Mouse (Mus musculus) kidney, postnatal 4 days (tissue): ENCODE results near the gene Pcx.
"Not testable (repeated sequence)": the region's sequence is repeated elsewhere in the genome, so short reads cannot be mapped to it uniquely, and the experiment has no call there.

Experiments used
- DNase-seq, 2 experiments: peaks; one replicate each; pipeline ENCODE4 v3.0.0; 2021; ENCODE audit warnings: mixed read lengths in 2 of 2

Pcx gene

GRCm38 (mm10) chr19:4554248-4554647, 44.0 kb downstream of the Pcx start:
- DNase-seq, result no peak

GRCm38 (mm10) chr19:4555086-4555485, 44.8 kb downstream of the Pcx start:
- no peak for DNase-seq

- DNase-seq, result no peak
Observed at GRCm38 (mm10) chr19:4556787-4557186, 46.5 kb downstream of the Pcx start.

GRCm38 (mm10) chr19:4557796-4558569, 47.7 kb downstream of the Pcx start:
- DNase-seq, result peak; percentile 13 to 43

GRCm38 (mm10) chr19:4558570-4558955, 48.3 kb downstream of the Pcx start:
- no peak for DNase-seq

- no peak for DNase-seq
Observed at GRCm38 (mm10) chr19:4559011-4559410, 48.7 kb downstream of the Pcx start.

GRCm38 (mm10) chr19:4559588-4559987, 49.3 kb downstream of the Pcx start:
- no peak for DNase-seq

GRCm38 (mm10) chr19:4560205-4560604, 49.9 kb downstream of the Pcx start:
- DNase-seq, result no peak

GRCm38 (mm10) chr19:4565678-4566077, 55.4 kb downstream of the Pcx start:
- no peak for DNase-seq

- no peak for DNase-seq
Observed at GRCm38 (mm10) chr19:4566880-4567279, 56.6 kb downstream of the Pcx start.

GRCm38 (mm10) chr19:4567665-4568064, 57.4 kb downstream of the Pcx start:
- no peak for DNase-seq

- DNase-seq, result no peak
Observed at GRCm38 (mm10) chr19:4568832-4569231, 58.6 kb downstream of the Pcx start.

- no peak for DNase-seq
Observed at GRCm38 (mm10) chr19:4569356-4570236, 59.3 kb downstream of the Pcx start.

- DNase-seq, result peak; percentile 25 to 63
Observed at GRCm38 (mm10) chr19:4570237-4570613, 60.0 kb downstream of the Pcx start.

GRCm38 (mm10) chr19:4570815-4571214, 60.5 kb downstream of the Pcx start:
- DNase-seq, result no peak

- DNase-seq, result no peak
Observed at GRCm38 (mm10) chr19:4571658-4572057, 61.4 kb downstream of the Pcx start.

- DNase-seq, result no peak
Observed at GRCm38 (mm10) chr19:4572061-4572460, 61.8 kb downstream of the Pcx start.

- no peak for DNase-seq
Observed at GRCm38 (mm10) chr19:4572467-4572866, 62.2 kb downstream of the Pcx start.

- no peak for DNase-seq
Observed at GRCm38 (mm10) chr19:4573241-4573640, 63.0 kb downstream of the Pcx start.

GRCm38 (mm10) chr19:4578799-4579198, 68.5 kb downstream of the Pcx start:
- DNase-seq, result peak in 1 of 2 experiments; percentile 36

GRCm38 (mm10) chr19:4579296-4579695, 69.0 kb downstream of the Pcx start:
- no peak for DNase-seq

GRCm38 (mm10) chr19:4583856-4584255, 73.6 kb downstream of the Pcx start:
- no peak for DNase-seq

- DNase-seq, result not testable (repeated sequence)
Observed at GRCm38 (mm10) chr19:4586783-4587182, 76.5 kb downstream of the Pcx start.

- DNase-seq, result no peak
Observed at GRCm38 (mm10) chr19:4587426-4587825, 77.2 kb downstream of the Pcx start.
